Mouse (Mus musculus) liver, adult (tissue): ENCODE results near the gene Olfr467.
"Not testable (repeated sequence)": the region's sequence is repeated elsewhere in the genome, so short reads cannot be mapped to it uniquely, and the experiment has no call there.

Source experiments
- GATA4 ChIP-seq: IDR thresholded peaks from 2 replicates; pipeline ENCODE4 v1.6.1; 2014; ENCODE audit warnings: mild to moderate bottlenecking, low read length; ENCODE audit not compliant: insufficient replicate concordance

The Olfr467 gene

DNA sequence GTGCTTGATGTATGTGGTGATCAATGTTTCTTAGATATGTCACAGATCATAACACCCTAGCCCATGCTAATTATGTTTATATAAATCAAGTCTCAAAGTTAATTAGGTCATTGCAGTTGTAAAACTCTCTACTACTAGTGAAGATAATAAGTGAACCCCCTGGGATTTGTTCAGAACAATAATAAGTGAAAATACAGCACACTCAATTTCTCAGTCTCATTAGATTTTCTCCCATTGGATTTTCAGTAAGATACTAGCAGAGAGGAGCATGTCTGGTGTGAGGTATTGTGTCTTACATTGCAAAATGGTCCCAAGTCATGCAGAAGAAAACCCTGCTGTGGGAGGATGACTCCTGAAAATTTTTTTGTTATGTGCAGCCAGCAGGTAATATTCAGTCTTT is at the start of gene Olfr467:
Gene Olfr467 (plus strand): TSS at position 301 of the 400 bp plus-strand sequence.
- TF ChIP-seq GATA4 = no peak

DNA sequence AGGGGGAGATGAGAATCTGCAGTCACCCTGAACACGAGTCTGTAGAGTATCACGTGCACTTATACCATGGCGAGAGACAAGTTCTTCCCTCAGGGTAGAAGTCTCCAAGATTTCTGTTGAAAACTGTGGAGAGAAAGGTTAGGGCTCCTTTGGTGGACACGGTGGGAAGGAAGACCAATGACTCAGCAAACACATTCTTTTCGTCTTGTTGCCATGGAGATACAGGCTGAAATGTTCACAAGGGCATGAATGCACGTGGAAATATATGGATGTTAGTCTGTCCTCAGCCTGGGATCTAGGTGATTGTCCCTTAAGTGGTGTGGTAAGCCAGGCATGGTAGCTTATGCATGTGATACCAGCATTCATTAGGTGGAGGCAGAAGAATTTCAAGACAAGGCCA is 41.3 kb upstream of the Olfr467 start:
- no peak for TF ChIP-seq GATA4

DNA sequence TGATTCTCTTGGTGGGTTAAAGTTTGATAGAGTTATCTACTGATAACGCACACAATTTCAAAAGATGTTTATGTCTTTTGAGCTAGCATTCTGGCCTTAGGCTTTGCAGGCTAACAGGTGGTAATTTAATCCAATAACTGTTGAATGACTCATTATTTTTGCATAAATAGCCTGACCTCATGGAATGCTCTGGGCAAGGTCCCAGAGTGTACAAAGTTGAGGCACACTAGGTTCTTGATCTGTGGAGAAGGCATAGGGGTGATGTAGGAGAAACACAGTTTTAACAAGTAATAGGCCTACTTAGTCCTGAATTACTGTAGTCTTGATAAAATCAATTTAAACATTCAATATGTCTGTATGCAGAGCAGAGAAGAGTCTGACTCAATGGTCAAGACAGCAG is 33.8 kb upstream of the Olfr467 start:
- no peak for TF ChIP-seq GATA4

DNA sequence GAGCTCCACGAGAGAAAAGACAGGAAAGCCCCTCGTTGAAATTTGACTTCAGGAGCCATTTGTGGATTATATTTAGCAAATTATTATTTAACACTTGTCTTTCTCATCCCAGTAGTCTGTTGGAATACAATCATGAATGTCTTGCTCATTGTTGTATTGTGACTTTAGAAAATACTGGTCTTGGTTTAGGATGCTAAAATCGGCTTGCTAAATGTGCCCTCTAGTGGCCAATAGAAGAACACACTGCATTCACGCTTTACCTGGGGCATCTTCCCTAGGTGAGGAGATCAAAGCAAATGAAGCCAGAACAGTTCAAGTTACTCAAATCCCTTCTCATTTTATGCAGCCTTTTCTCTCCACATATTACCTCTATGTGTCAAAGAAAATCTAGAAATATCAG is 32.5 kb upstream of the Olfr467 start:
- no peak for TF ChIP-seq GATA4

DNA sequence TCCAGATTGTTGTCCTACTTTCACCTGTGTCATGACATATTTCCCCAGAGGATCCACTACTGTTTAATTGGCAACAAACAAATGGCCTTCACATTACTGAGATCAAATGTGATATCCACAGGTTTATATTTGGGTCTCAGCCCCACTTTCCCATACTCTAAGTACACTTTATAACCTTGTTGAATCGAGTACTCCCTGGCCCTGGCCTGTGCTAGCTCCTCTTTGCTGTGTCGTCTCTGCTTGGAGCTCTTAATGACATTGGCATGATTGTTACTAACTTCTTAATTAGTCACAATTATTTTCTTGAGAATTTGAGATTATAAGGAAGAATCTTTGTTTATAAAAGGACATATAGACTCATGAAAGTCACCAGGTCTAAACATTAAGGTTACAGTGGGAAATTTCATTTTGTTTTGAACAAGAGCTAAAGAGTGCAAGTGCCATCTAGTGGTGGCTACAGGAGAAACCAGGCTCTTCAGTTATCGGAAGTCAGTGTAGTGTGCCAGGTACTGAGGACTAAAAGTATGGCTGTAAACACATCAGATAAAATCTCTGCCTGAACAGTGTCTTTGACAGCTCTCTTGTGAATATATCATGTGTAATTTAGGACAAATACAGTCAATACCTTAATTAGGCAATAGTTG is 24.0 kb upstream of the Olfr467 start:
- no peak for TF ChIP-seq GATA4

DNA sequence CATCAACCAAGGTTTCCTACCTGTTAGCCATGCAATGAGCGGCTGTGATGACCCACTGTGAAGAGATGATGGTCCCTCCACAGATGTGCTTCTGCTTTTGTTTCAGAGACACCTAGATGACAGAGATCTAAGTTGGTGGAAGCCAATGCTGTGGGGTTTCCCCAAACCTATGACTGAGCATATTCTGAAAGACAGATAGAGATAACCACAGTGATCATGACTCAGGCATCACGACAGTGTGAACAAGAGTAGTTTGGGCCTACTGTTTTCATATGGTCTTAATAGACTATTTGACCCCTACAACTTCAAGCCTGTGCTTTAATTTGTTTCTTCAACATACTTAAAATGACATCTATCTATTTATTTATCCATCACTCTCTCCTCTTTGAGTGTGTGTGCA is 15.6 kb upstream of the Olfr467 start:
- no peak for TF ChIP-seq GATA4

DNA sequence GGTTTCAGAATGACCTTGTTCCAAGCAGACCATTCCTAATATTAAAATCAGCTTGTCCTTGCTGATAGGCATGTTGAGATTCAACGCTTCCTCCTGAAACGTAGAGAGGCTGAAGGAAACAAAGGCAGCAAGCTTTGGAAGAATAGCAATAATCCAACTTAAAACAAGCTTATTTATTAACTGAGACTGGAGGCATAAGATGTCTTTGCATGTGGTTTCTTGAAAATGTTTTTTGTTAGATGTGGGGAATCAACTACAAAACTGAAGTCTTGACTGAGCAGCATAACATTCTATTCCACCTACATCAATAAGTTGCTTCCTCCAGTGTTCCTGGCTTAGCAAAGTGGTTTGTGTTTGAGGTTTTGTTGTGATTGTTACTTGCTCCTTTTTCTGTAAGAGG is 11.0 kb upstream of the Olfr467 start, which contains the start of gene Ovch2:
Gene Ovch2 (minus strand): TSS at position 101 of the 400 bp plus-strand sequence.
- TF ChIP-seq GATA4 = no peak

DNA sequence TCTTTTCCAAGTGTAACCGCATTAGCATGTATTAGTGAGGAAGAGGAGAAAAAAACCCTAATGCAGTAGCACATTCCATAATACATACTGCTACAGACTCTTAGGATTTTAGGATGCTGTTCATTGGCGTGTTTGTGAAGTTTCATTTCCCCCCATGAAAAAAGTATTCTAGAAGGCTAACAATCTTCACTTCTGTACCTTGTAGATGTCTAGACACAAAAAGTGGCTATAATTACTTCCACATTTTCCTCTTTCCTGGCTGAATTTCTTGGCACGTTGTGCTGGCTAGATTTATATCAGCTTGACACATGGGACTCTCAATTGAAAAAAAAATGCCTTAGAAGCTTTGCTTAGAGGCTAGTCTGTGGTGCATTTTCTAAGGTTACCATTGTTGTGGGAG is 9.9 kb upstream of the Olfr467 start:
- no peak for TF ChIP-seq GATA4

DNA sequence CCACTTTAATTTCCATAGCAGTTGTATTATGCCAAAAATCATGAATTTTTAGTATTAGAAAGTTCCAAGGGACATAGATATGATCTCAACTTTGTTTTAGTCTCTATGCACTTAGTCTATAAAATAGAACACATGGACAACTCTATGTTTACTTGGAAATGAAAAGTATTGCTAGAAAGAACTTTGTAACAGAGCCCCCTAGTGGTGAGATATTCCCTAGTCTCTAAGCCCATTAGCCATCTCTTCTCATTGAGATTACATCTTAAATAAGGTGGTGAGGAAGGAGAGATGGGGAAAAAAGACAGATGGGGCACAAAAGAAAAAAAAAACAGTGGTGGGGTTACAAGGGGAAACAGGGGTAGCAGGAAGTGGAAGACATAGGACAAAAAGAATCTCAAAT is 7.4 kb downstream of the Olfr467 start:
- no peak for TF ChIP-seq GATA4

DNA sequence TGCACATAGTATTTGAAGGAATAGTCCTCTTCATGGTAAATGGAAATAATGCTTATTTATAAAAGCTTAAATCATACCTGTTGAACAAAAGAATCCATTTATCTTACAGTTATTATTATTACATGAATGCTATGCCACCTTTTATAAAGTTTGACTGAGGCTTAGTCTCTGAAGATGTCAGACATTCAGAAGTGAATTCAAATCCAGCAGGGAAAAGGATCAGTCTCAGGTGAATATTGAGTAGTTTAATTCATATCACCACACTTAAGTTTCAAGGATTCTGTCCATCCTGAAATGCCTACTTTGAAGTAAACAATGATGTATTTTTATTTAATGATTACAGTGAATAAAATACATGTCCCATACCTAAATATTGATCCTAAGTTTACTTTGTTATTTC is 13.4 kb downstream of the Olfr467 start, which contains the start of gene Olfr469:
Gene Olfr469 (minus strand): TSS at position 101 of the 400 bp plus-strand sequence.
- not testable (repeated sequence) for TF ChIP-seq GATA4

DNA sequence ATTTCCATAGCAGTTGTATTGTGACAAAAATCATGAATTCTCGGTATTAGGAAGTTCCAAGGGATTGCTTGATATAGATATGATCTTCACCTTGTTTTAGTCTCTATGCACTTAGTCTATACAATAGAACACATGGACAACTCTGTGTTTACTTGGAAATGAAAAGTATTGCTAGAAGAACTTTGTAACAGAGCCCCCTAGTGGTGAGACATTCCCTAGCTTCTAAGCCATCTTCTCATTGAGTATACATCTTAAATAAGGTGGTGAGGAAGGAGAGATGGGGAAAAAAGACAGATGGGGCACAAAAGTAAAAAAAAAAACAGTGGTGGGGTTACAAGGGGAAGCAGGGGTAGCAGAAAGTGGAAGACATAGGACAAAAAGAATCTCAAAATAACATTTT is 29.7 kb downstream of the Olfr467 start:
- no peak for TF ChIP-seq GATA4

DNA sequence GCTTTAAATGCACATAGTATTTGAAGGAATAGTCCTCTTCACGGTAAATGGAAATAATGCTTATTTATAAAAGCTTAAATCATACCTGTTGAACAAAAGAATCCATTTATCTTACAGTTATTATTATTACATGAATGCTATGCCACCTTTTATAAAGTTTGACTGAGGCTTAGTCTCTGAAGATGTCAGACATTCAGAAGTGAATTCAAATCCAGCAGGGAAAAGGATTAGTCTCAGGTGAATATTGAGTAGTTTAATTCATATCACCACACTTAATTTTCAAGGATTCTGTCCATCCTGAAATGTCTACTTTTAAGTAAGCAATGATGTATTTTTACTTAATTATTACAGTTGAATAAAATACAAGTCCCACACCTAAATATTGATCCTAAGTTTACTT is 35.3 kb downstream of the Olfr467 start, which contains the start of gene Olfr470:
Gene Olfr470 (minus strand): TSS at position 101 of the 400 bp plus-strand sequence.
- TF ChIP-seq GATA4 = not testable (repeated sequence)
